Mouse (Mus musculus) thymus, postnatal 4 days (tissue): Measurements from ENCODE around the gene Ajm1.

Source experiments
- DNase-seq: peaks from one replicate; pipeline ENCODE4 v3.0.0; 2021

The Ajm1 gene

GRCm38 (mm10) chr2:25583571-25583970 is 2.0 kb upstream of the Ajm1 start:
- DNase-seq, result no peak

GRCm38 (mm10) chr2:25583120-25583481 is 1.5 kb upstream of the Ajm1 start:
- DNase-seq, result peak; percentile 10

GRCm38 (mm10) chr2:25582466-25583119 is 1.0 kb upstream of the Ajm1 start:
- DNase-seq, result peak; percentile 21

GRCm38 (mm10) chr2:25581901-25582301 is 344 bp upstream of the Ajm1 start:
- peak; percentile 26 for DNase-seq

GRCm38 (mm10) chr2:25580621-25581101 is 896 bp downstream of the Ajm1 start:
- DNase-seq, result peak; percentile 18

- peak; percentile 83 for DNase-seq
Measured at GRCm38 (mm10) chr2:25579737-25580460, 1.7 kb downstream of the Ajm1 start.

GRCm38 (mm10) chr2:25578796-25579736 is 2.5 kb downstream of the Ajm1 start:
- DNase-seq, result peak; percentile 60

GRCm38 (mm10) chr2:25577951-25578795 is 3.4 kb downstream of the Ajm1 start:
- peak; percentile 22 for DNase-seq

GRCm38 (mm10) chr2:25576965-25577891 is 4.3 kb downstream of the Ajm1 start:
- DNase-seq, result peak; percentile 59

- peak; percentile 22 for DNase-seq
Measured at GRCm38 (mm10) chr2:25576028-25576850, 5.3 kb downstream of the Ajm1 start.

- peak; percentile 80 for DNase-seq
Measured at GRCm38 (mm10) chr2:25575432-25576027, 6.0 kb downstream of the Ajm1 start.

GRCm38 (mm10) chr2:25574579-25575431 is 6.8 kb downstream of the Ajm1 start, which contains the start of the genes Mamdc4 and Phpt1:
Mamdc4 (minus strand) TSS chr2:25574845.
Phpt1 (minus strand) TSS chr2:25575224.
- peak; percentile 98 for DNase-seq

- DNase-seq, result no peak
Measured at GRCm38 (mm10) chr2:25574136-25574535, 7.4 kb downstream of the Ajm1 start.

- DNase-seq, result peak; percentile 10
Measured at GRCm38 (mm10) chr2:25573068-25573467, 8.5 kb downstream of the Ajm1 start.

GRCm38 (mm10) chr2:25571221-25571620 is 10.3 kb downstream of the Ajm1 start:
- DNase-seq, result no peak

GRCm38 (mm10) chr2:25569323-25569722 is 12.2 kb downstream of the Ajm1 start:
- no peak for DNase-seq

- DNase-seq, result peak; percentile 7
Measured at GRCm38 (mm10) chr2:25568473-25569019, 13.0 kb downstream of the Ajm1 start.

GRCm38 (mm10) chr2:25566558-25566957 is 15.0 kb downstream of the Ajm1 start:
- DNase-seq, result peak; percentile 15
